Mouse (Mus musculus) kidney, postnatal 14 days (tissue): ENCODE data around the gene Smyd3.
A peak's percentile ranks its signal among the peaks of the same experiment; 100 is the strongest.

ENCODE experiments used
- DNase-seq: peaks from one replicate; pipeline ENCODE4 v3.0.0; 2022; ENCODE audit warnings: mixed read lengths

Smyd3 gene

GRCm38 (mm10) chr1:179458236-179458986, 59.4 kb downstream of the Smyd3 start:
- DNase-seq, result peak; percentile 58

GRCm38 (mm10) chr1:179454600-179454999, 63.2 kb downstream of the Smyd3 start:
- DNase-seq, result no peak

- no peak for DNase-seq
Observed at GRCm38 (mm10) chr1:179451211-179451610, 66.6 kb downstream of the Smyd3 start.

GRCm38 (mm10) chr1:179446845-179447212, 71.0 kb downstream of the Smyd3 start:
- no peak for DNase-seq

GRCm38 (mm10) chr1:179446127-179446844, 71.6 kb downstream of the Smyd3 start:
- no peak for DNase-seq

- no peak for DNase-seq
Observed at GRCm38 (mm10) chr1:179443835-179444234, 74.0 kb downstream of the Smyd3 start.

- DNase-seq, result no peak
Observed at GRCm38 (mm10) chr1:179443423-179443822, 74.4 kb downstream of the Smyd3 start.

- no peak for DNase-seq
Observed at GRCm38 (mm10) chr1:179436596-179436995, 81.2 kb downstream of the Smyd3 start.

GRCm38 (mm10) chr1:179434443-179435260, 83.2 kb downstream of the Smyd3 start:
- no peak for DNase-seq

GRCm38 (mm10) chr1:179433828-179434227, 84.0 kb downstream of the Smyd3 start:
- no peak for DNase-seq

GRCm38 (mm10) chr1:179433355-179433754, 84.5 kb downstream of the Smyd3 start:
- DNase-seq, result no peak

- no peak for DNase-seq
Observed at GRCm38 (mm10) chr1:179430077-179430476, 87.8 kb downstream of the Smyd3 start.

GRCm38 (mm10) chr1:179424879-179425472, 92.9 kb downstream of the Smyd3 start:
- DNase-seq, result no peak

GRCm38 (mm10) chr1:179419091-179419490, 98.8 kb downstream of the Smyd3 start:
- DNase-seq, result no peak

GRCm38 (mm10) chr1:179408086-179408485, 109.8 kb downstream of the Smyd3 start:
- no peak for DNase-seq

GRCm38 (mm10) chr1:179400835-179401234, 117.0 kb downstream of the Smyd3 start:
- no peak for DNase-seq

GRCm38 (mm10) chr1:179398639-179399038, 119.2 kb downstream of the Smyd3 start:
- DNase-seq, result no peak

GRCm38 (mm10) chr1:179386237-179386975, 131.4 kb downstream of the Smyd3 start:
- DNase-seq, result no peak

- DNase-seq, result no peak
Observed at GRCm38 (mm10) chr1:179385691-179386090, 132.2 kb downstream of the Smyd3 start.

- no peak for DNase-seq
Observed at GRCm38 (mm10) chr1:179384296-179384695, 133.5 kb downstream of the Smyd3 start.

- no peak for DNase-seq
Observed at GRCm38 (mm10) chr1:179378102-179378501, 139.7 kb downstream of the Smyd3 start.

GRCm38 (mm10) chr1:179374987-179375386, 142.9 kb downstream of the Smyd3 start:
- DNase-seq, result no peak
